Mouse (Mus musculus): ENCODE measurements around the gene Stap2. TPM values are rescaled to one million over a fixed set of nuclear protein-coding genes. Genes with fewer than 3 reads are reported as not detected.

Gene Stap2
- polyA plus RNA-seq, 1 experiment: 60.4 TPM

DNA sequence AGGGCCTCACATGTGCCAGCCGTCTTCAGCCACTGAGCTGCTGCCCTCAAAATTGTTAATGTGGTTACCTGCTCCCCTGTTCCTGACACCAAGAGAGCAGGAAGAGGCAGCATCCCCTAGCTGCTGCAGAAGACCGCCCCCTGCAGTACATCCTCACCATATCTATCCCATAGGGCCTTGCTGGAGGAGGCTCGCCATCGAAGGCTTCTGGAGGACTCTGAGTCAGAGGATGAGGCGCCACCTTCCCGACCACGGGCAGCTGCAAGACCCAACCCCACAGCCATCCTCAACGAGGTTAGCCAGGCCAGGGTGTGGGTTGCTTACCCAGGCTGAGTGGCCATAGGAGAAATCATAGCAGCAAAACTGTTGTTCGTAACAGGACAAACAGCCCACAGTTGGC is 40.4 kb downstream of the Stap2 start:
- TF ChIP-seq POLR2A (IDR thresholded peaks at IDR 0.05; ENCODE audit: borderline replicate concordance, extremely low read depth, low read depth, low read length): no peak
- no peak for TF ChIP-seq CTCF (IDR thresholded peaks at IDR 0.05; ENCODE audit: insufficient read depth, low read length)
- Histone ChIP-seq H3K4me3 (replicated peaks; ENCODE audit: extremely low read depth, low read depth, low read length) (no peak overlapping the region), H3K4me1 (ENCODE audit: control insufficient read depth, insufficient read depth, low read length) (no peaks in the 10 kb centered on the region; the same call in 1 of the 2 replicates)
- DNase-seq: no peak
- 82% methylated on average over 9 of the region's 9 CpGs for WGBS

DNA sequence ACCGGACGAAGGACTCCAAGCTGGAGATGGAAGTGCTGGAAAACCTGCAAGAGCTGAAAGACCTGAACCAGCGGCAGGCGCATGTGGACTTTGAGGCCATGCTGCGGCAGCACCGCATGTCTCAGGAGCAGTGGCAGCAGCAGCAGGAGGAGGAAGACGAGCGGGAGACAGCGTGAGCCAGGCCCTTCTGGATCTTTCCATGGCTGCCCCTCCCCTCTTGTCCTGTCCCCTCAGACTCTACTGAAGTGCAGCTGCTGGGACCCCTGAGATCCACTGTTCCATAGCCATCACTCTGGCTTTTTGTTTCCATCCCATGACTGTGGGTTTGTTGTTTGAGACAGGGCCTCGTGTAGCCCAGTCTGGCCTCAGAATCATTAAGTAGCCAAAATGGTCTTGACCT is 40.9 kb downstream of the Stap2 start:
- H3K4me3 ChIP-seq (replicated peaks; ENCODE audit: extremely low read depth, low read depth, low read length): no peak overlapping the region
- WGBS: 95% methylated on average over 10 of the region's 10 CpGs
- H3K4me1 ChIP-seq (ENCODE audit: control insufficient read depth, insufficient read depth, low read length): peaks cover 2% of the 10 kb centered on the region; the same call in 1 of the 2 replicates
- no peak for DNase-seq
- no peak for TF ChIP-seq CTCF (IDR thresholded peaks at IDR 0.05; ENCODE audit: insufficient read depth, low read length)
- no peak for TF ChIP-seq POLR2A (IDR thresholded peaks at IDR 0.05; ENCODE audit: borderline replicate concordance, extremely low read depth, low read depth, low read length)

DNA sequence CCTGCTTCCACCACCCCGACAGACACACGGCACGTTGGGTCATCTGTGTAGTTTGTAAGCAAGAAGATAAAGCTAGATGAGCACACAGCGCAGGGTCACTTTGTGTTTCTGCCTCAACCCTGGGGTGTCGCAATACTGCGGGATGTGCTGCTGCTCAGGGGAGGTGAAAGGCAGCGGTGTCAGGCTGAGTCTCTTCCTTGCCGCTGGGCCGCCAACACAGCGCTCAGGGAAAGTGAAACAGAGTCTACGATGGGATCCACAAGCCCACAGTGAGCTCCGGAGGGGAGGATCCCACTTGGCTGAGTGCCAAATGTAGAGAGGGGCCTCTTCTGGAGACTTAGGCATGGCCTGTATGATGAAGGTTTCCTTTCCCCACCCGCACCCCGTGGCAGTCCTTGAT is 42.2 kb downstream of the Stap2 start:
- 63% methylated on average over 14 of the region's 14 CpGs for WGBS
- TF ChIP-seq POLR2A (IDR thresholded peaks at IDR 0.05; ENCODE audit: borderline replicate concordance, extremely low read depth, low read depth, low read length) (no peak), CTCF (IDR thresholded peaks at IDR 0.05; ENCODE audit: insufficient read depth, low read length) (no peak)
- no peak for DNase-seq
- H3K4me1 ChIP-seq (ENCODE audit: control insufficient read depth, insufficient read depth, low read length): peaks cover 2% of the 10 kb centered on the region; the same call in 1 of the 2 replicates
- H3K4me3 ChIP-seq (replicated peaks; ENCODE audit: extremely low read depth, low read depth, low read length): no peak overlapping the region

DNA sequence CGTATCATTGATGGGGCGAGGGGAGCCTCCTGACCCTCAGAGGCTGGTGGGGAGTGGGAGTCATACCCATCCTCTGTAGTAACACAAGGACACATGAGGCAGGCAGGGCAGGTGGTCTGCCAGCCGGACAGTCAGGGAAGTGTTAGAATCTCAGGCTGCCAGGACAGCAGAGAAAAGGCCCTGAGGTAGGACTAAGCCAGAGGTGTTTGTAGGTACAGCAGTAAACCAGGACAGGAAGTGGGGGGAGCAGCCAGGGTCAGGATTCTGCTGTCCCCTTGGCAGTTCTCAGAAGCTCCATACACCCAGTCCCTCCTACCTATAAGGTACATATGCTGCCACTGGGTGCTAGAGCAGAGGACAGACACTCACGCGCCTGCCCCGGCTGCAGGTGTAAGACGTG is 43.8 kb downstream of the Stap2 start:
- no peak for DNase-seq
- 92% methylated on average over 7 of the region's 7 CpGs for whole genome bisulfite sequencing
- no peak for TF ChIP-seq CTCF (IDR thresholded peaks at IDR 0.05; ENCODE audit: insufficient read depth, low read length)
- no peak for TF ChIP-seq POLR2A (IDR thresholded peaks at IDR 0.05; ENCODE audit: borderline replicate concordance, extremely low read depth, low read depth, low read length)
- Histone ChIP-seq H3K4me3 (replicated peaks; ENCODE audit: extremely low read depth, low read depth, low read length) (no peak overlapping the region), H3K4me1 (ENCODE audit: control insufficient read depth, insufficient read depth, low read length) (peaks cover 2% of the 10 kb centered on the region; the same call in 1 of the 2 replicates)

DNA sequence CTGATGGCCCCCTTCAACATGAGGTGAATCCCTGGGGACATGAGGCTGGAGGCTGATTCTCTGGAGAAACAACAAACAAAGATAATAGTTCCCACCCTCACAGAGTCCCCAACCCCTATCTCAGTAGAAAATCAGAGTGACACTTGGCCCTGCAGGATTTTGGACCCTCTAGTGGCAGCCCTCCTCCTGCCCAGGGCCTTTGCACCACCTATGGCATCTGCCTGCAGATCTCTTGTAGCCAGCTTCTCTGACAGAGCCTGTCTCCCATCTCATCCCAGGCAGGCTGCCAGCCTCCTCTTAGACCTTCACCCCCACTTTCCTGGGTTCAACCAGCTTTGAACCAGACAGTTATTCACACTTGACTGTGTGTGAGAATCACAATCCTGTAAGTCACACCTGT is 44.6 kb downstream of the Stap2 start:
- Histone ChIP-seq H3K4me3 (replicated peaks; ENCODE audit: extremely low read depth, low read depth, low read length) (no peak overlapping the region), H3K4me1 (ENCODE audit: control insufficient read depth, insufficient read depth, low read length) (peaks cover 2% of the 10 kb centered on the region; the same call in 1 of the 2 replicates)
- no peak for TF ChIP-seq CTCF (IDR thresholded peaks at IDR 0.05; ENCODE audit: insufficient read depth, low read length)
- DNase-seq: no peak

DNA sequence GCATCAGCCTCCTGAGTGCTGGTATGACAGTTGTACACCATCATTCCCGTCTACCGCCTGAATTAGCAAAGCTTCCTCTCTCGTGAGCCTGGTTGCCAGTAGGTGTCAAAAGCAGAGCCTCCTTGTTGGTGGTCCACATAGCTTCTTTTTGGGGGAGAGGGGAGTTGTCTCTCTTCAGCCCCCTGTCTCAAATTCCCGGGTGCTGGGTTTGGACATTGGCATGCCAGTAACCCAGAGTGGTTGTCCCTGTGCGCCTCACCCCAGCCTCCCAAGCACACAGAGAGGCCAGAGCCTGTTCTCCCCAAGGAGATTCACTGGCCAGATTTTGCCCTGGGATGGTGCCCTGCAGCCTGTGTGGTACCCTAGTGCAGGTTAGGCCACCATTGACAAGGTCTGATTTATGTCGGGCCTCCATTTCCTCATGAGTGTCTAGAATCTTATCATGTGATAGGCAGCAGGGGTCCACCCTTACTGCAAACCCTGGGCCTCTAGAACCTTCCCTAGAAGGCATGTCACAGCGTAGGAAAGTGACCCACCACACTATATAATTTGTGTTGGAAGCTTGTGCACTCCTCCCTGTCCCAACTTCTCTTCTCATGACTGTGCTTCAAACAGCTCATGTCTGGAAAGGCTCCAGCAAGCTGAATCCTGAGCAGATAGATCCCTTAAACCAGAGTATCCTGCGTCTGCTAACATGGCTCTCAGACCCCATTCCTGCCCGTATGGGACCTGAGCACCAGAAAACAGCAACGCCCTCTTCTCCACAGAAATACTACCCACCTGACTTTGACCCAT is 45.2 kb downstream of the Stap2 start:
- DNase-seq: no peak
- peaks cover 2% of the 10 kb centered on the region; the same call in 1 of the 2 replicates for H3K4me1 ChIP-seq (ENCODE audit: control insufficient read depth, insufficient read depth, low read length)
- WGBS: 70% methylated on average over 10 of the region's 10 CpGs
- no peak for TF ChIP-seq CTCF (IDR thresholded peaks at IDR 0.05; ENCODE audit: insufficient read depth, low read length)
- no peak for TF ChIP-seq POLR2A (IDR thresholded peaks at IDR 0.05; ENCODE audit: borderline replicate concordance, extremely low read depth, low read depth, low read length)
- no peak overlapping the region for H3K4me3 ChIP-seq (replicated peaks; ENCODE audit: extremely low read depth, low read depth, low read length)

DNA sequence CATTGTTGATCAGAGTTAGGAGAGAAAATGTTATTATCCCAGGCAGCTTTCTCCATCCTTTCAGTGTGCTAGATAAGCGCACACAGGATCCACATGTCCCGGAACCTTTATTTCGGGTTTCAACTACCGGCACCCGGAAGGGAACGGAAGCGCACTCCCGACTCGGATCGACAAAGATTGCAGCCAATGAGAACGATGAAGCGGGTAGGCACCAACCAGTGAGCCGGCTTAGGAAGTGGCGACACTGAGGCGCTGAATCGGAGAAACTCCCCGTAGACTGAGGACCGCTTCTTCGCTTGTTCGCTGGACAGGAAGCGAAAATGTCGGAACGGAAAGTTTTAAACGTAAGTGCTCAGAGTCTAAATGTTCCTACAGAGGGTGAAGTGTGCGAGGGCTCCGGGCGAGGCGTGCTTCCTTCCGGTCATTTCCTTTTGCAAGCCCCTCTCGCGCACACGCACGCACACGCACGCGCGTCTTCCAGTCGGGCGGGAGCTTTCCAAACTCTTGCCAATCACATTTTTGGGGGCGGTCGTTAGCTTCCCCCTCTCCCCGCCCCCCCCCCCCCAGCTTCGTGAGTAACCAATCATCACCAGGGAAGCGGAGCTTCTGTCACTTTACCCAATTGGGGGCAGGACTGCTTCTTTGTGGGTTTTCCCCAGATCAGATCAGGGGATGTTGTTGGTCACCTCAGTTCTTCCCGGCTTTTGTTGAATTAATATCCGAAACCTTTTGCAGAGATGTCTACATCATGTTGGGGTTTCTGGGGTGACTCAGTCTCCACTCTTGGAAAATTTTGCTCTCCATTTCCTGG is 46.3 kb downstream of the Stap2 start, which contains the start of gene Yju2:
Gene Yju2, plus strand, starts transcription at position 182 of the 811 bp plus-strand sequence.
- Histone ChIP-seq H3K4me3 (replicated peaks; ENCODE audit: extremely low read depth, low read depth, low read length) (peak within 1 kb of the TSS; percentile 69), H3K4me1 (ENCODE audit: control insufficient read depth, insufficient read depth, low read length) (peaks cover 2% of the 10 kb centered on the region; the same call in 1 of the 2 replicates)
- WGBS: under 1% methylated on average over 46 of the region's 46 CpGs
- peak; percentile 85; the same call in 1 of the 2 replicates for TF ChIP-seq POLR2A (IDR thresholded peaks at IDR 0.05; ENCODE audit: borderline replicate concordance, extremely low read depth, low read depth, low read length)
- no peak for TF ChIP-seq CTCF (IDR thresholded peaks at IDR 0.05; ENCODE audit: insufficient read depth, low read length)
- DNase-seq: peak; percentile 93

DNA sequence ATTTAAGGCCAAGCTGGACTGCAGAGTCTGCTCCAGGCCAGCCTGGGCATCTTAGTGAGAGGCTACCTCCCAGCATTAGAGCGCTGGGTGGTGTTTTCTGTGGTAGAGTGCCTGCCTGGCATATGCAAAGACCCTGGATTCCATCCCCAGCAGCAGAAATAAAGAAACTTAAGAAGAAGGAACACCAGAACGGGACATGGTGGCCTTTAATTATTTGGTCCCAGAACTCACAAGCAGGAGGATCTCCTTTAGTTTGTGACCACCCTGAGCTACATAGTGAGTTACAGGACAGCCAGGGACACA is 46.8 kb downstream of the Stap2 start:
- 31% methylated on average over 2 of the region's 2 CpGs for WGBS
- no peak for DNase-seq
- TF ChIP-seq POLR2A (IDR thresholded peaks at IDR 0.05; ENCODE audit: borderline replicate concordance, extremely low read depth, low read depth, low read length) (no peak), CTCF (IDR thresholded peaks at IDR 0.05; ENCODE audit: insufficient read depth, low read length) (no peak)

DNA sequence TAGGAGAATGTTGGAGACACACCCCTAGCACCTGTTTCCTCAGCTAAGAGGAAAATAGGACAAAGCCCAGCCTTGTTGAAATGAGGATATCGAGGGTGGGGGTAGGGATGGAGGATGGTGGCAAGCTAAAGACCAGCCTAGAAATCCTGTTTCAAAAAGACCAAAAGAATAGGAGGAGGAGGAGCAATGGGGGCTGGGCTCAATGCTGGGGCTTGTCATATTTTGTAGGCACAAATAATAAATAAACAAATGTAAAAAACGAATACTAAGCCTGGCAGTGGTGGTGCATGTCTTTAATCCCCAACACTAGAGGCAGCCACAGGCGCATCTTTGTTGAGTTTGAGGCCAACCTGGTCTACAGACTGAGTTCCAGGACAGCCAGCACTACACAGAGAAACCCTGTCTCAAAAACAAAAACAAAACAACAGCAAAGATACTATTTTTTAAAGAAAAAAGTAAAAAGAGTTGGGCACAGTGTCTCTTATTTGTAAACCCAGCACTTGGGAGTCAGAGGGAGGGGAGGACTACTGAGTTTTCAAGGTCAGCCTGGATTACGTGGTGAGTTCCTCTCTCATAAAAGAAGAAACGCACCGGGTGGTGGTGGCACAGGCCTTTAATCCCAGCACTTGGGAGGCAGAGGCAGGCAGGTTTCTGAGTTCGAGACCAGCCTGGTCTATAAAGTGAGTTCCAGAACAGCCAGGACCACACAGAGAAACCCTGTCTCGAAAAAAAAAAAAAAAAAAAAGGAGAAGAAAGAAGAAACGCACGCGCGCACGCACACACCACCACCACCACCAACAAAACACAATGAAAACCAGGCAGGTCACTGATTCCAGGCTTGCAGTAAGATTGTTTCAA is 47.4 kb downstream of the Stap2 start:
- 73% methylated on average over 13 of the region's 13 CpGs for WGBS
- no peak for DNase-seq
- Histone ChIP-seq H3K4me3 (replicated peaks; ENCODE audit: extremely low read depth, low read depth, low read length) (no peak overlapping the region), H3K4me1 (ENCODE audit: control insufficient read depth, insufficient read depth, low read length) (peaks cover 2% of the 10 kb centered on the region; the same call in 1 of the 2 replicates)
- TF ChIP-seq CTCF (IDR thresholded peaks at IDR 0.05; ENCODE audit: insufficient read depth, low read length): no peak
- TF ChIP-seq POLR2A (IDR thresholded peaks at IDR 0.05; ENCODE audit: borderline replicate concordance, extremely low read depth, low read depth, low read length): no peak

More for the DNA sequence above, 46.8 kb downstream of the Stap2 start:
- Histone ChIP-seq H3K4me3 (replicated peaks; ENCODE audit: extremely low read depth, low read depth, low read length) (no peak overlapping the region), H3K4me1 (ENCODE audit: control insufficient read depth, insufficient read depth, low read length) (peaks cover 2% of the 10 kb centered on the region; the same call in 1 of the 2 replicates)

All from lung, adult 2 months (tissue).